Mouse (Mus musculus): ENCODE data around the gene Pax2.

DNA sequence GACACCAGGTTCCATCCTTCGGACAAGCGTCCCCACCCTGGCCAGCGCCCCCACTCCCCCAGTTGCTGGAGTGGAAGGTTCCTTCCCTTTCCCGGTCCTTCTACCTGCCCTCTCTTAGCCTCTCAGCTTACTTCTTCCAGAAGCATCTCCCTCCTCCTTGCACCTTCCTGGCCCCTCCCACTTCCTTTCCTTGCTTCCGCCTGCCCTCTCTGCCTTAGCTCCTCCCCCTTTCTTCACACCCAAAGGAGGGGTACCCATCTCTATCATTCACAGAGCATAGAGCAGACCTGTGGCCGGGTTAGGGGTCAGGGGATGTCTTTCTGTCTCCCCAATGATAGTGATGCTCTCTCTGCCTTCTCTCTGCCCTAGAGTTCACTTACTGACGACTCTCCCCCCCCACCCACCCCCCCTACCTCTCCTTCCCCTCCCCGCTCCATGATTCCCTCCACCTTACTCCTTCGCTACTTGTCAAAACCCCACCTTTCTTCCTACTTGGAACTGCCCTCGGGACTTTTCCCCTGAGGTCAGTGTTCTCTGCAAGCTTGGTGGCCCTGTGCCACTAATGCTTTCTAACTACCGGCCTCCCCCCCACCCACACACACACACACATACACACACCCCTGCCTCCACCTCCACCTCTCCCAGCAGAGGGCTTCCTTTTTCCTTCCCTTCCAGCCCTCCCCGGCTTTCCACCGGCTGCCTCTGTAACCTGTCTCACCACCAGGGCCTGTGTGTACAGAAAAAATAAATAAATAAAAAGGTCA lies 57.0 kb downstream of the Pax2 start:
- TF ChIP-seq POLR2A (IDR thresholded peaks at IDR 0.05; ENCODE audit: insufficient read depth, low read depth, low read length) (no peak), CTCF (IDR thresholded peaks at IDR 0.05) (no peak)

Measured in heart, adult 2 months (tissue).